Mouse (Mus musculus) ES-Bruce4 (cell line): ENCODE measurements at regions not wholly inside any gene's neighbourhood (a gene's known extent, or its start where the extent isn't known, plus 50 kb on each side); places are given as distances from the start of the nearest gene placed in this dataset.

Experiments used
- CTCF ChIP-seq: IDR thresholded peaks from one replicate; pipeline ENCODE4 v1.8.1; 2011; ENCODE audit warnings: low read depth, low read length
- EP300 ChIP-seq: IDR thresholded peaks from 2 replicates; pipeline ENCODE4 v1.6.1; 2011; ENCODE audit warnings: low read depth, low read length; ENCODE audit not compliant: insufficient read depth

DNA sequence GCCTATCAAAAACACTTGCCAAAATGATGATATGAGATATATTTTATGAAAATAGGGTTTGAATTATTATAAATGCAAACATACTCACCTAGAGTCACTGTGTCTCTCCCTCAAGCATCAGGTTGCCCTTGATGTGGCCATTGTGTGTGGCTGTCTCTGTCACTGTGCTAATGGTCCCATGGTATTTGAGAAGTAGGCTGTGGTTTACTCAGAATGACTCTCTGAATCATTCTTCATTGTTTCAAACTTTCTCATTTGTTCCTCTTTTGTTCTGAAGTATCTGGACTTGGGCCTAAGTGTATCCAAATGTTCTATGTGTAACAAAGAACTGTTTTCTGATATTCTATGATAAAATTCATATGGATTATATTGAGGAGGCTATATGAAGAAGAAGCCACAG is 487.4 kb upstream of the Vrk2 start:
- TF ChIP-seq CTCF (no peak), EP300 (no peak)
